Mouse (Mus musculus) hindbrain, embryonic 12.5 days (tissue): ENCODE results near the gene Foxn4. TPM values are rescaled to one million over a fixed set of nuclear protein-coding genes. Genes with fewer than 3 reads are reported as not detected.

ENCODE experiments used
- ATAC-seq: fragments of 200-750 bp; cut with Nextera tagmentation; 2 replicates; pipeline ENCODE4 v1.8.0; 2017; ENCODE audit warnings: moderate TSS enrichment; ENCODE audit not compliant: low FRiP score
- H3K27ac ChIP-seq: fragments of 300-500 bp; sonication (generic); 2 replicates; pipeline ENCODE4 v1.5.1; 2016; ENCODE audit warnings: mild to moderate bottlenecking
- H3K27me3 ChIP-seq: fragments of 300-500 bp; sonication (generic); 2 replicates; pipeline ENCODE4 v1.6.1; 2016; ENCODE audit warnings: mild to moderate bottlenecking
- H3K36me3 ChIP-seq: fragments of 300-500 bp; sonication (generic); 2 replicates; pipeline ENCODE4 v1.6.1; 2016; ENCODE audit warnings: mild to moderate bottlenecking
- H3K4me1 ChIP-seq: fragments of 300-500 bp; sonication (generic); 2 replicates; pipeline ENCODE4 v1.6.1; 2016
- H3K4me2 ChIP-seq: fragments of 300-500 bp; sonication (generic); replicated peaks from 2 replicates; pipeline ENCODE4 v1.6.1; 2016; ENCODE audit warnings: mild to moderate bottlenecking
- H3K4me3 ChIP-seq: fragments of 300-500 bp; sonication (generic); 2 replicates; pipeline ENCODE4 v1.5.1; 2016; ENCODE audit warnings: mild to moderate bottlenecking
- H3K9ac ChIP-seq: fragments of 300-500 bp; sonication (generic); 2 replicates; pipeline ENCODE4 v1.6.1; 2016; ENCODE audit warnings: mild to moderate bottlenecking, moderate library complexity
- H3K9me3 ChIP-seq: fragments of 300-500 bp; sonication (generic); replicated peaks from 2 replicates; pipeline ENCODE4 v1.6.1; 2016; ENCODE audit warnings: mild to moderate bottlenecking
- WGBS: fragments of 180-500 bp; shearing (Covaris S2); methylation state at CpG from one replicate; pipeline ENCODE4 v1.1.7; 2016; 5-methylcytosine and 5-hydroxymethylcytosine counted together
- polyA plus RNA-seq: library from polyadenylated mRNA; unstranded; fragments of >200 nt; fragmentation: Nextera tagmentation; extraction: Ambion mirVana; gene quantifications from 2 replicates; pipeline ENCODE4 v1.2.1, GENCODE M21; 2016

The Foxn4 gene
- 3.2 and 4.1 TPM in 2 replicates for polyA plus RNA-seq

- Histone ChIP-seq H3K27me3 (peaks cover 100% of the 10 kb centered on the region), H3K9me3 (no peaks in the 10 kb centered on the region), H3K4me2 (peak within 1 kb of the TSS; percentile 62), H3K4me3 (peak within 1 kb of the TSS; percentile 38), H3K4me1 (peaks cover 37% of the 10 kb centered on the region), H3K36me3 (no peaks in the 10 kb centered on the region), H3K27ac (no peak within 1 kb of the TSS), H3K9ac (peak within 1 kb of the TSS; percentile 38; the same call in 1 of the 2 replicates)
- WGBS: 0% methylated on average over 49 of the region's 56 CpGs
- ATAC-seq: 0 out of 2 replicates have a peak, but pooled peaks have one; percentile 35
Measured at GRCm38 (mm10) chr5:114273693-114274402, at the start of gene Foxn4. Gene Foxn4, minus strand, starts transcription at chr5:114273807.

- H3K9me3 ChIP-seq: no peaks in the 10 kb centered on the region
- H3K4me2 ChIP-seq: peak overlapping the region; percentile 30; the same call in 1 of the 2 replicates
- 67% methylated on average over 25 of the region's 25 CpGs for WGBS
- H3K27me3 ChIP-seq: no peaks in the 10 kb centered on the region
- H3K9ac ChIP-seq: no peak overlapping the region
- H3K4me1 ChIP-seq: peaks cover 7% of the 10 kb centered on the region; the same call in 1 of the 2 replicates
- no peak overlapping the region for H3K27ac ChIP-seq
- ATAC-seq: no peak
- H3K36me3 ChIP-seq: no peaks in the 10 kb centered on the region
- H3K4me3 ChIP-seq: no peak overlapping the region
Measured at GRCm38 (mm10) chr5:114323105-114323790, 49.6 kb upstream of the Foxn4 start.

- no peaks in the 10 kb centered on the region for H3K36me3 ChIP-seq
- H3K27ac ChIP-seq: no peak overlapping the region
- no peak overlapping the region for H3K9ac ChIP-seq
- WGBS: 57% methylated on average over 11 of the region's 11 CpGs
- 0 out of 2 replicates have a peak overlapping the region, but pooled peaks have one; percentile 21 for H3K4me2 ChIP-seq
- no peak overlapping the region for H3K4me3 ChIP-seq
- no peaks in the 10 kb centered on the region for H3K9me3 ChIP-seq
- peaks cover 71% of the 10 kb centered on the region for H3K27me3 ChIP-seq
- no peaks in the 10 kb centered on the region for H3K4me1 ChIP-seq
- no peak for ATAC-seq
Measured at GRCm38 (mm10) chr5:114309680-114310036, 36.1 kb upstream of the Foxn4 start.

GRCm38 (mm10) chr5:114308765-114309679, 35.4 kb upstream of the Foxn4 start:
- WGBS: 42% methylated on average over 18 of the region's 18 CpGs
- Histone ChIP-seq H3K4me2 (0 out of 2 replicates have a peak overlapping the region, but pooled peaks have one; percentile 21), H3K27me3 (peaks cover 74% of the 10 kb centered on the region), H3K36me3 (no peaks in the 10 kb centered on the region), H3K27ac (no peak overlapping the region), H3K9me3 (no peaks in the 10 kb centered on the region), H3K9ac (no peak overlapping the region), H3K4me1 (no peaks in the 10 kb centered on the region), H3K4me3 (no peak overlapping the region)
- 0 out of 2 replicates have a peak, but pooled peaks have one; percentile 32 for ATAC-seq

- ATAC-seq: no peak
- H3K4me1 ChIP-seq: no peaks in the 10 kb centered on the region
- 64% methylated on average over 5 of the region's 5 CpGs for WGBS
- H3K27ac ChIP-seq: no peak overlapping the region
- H3K36me3 ChIP-seq: no peaks in the 10 kb centered on the region
- no peak overlapping the region for H3K9ac ChIP-seq
- peaks cover 91% of the 10 kb centered on the region for H3K27me3 ChIP-seq
- no peak overlapping the region for H3K4me2 ChIP-seq
- no peaks in the 10 kb centered on the region for H3K9me3 ChIP-seq
- H3K4me3 ChIP-seq: no peak overlapping the region
Measured at GRCm38 (mm10) chr5:114306496-114306895, 32.9 kb upstream of the Foxn4 start.

GRCm38 (mm10) chr5:114303166-114303565, 29.6 kb upstream of the Foxn4 start:
- H3K36me3 ChIP-seq: no peaks in the 10 kb centered on the region
- H3K4me2 ChIP-seq: no peak overlapping the region
- WGBS: 79% methylated on average over 6 of the region's 6 CpGs
- H3K4me3 ChIP-seq: no peak overlapping the region
- ATAC-seq: no peak
- no peaks in the 10 kb centered on the region for H3K9me3 ChIP-seq
- no peak overlapping the region for H3K27ac ChIP-seq
- peaks cover 20% of the 10 kb centered on the region for H3K4me1 ChIP-seq
- no peak overlapping the region for H3K9ac ChIP-seq
- peaks cover 82% of the 10 kb centered on the region for H3K27me3 ChIP-seq

GRCm38 (mm10) chr5:114299883-114300610, 26.4 kb upstream of the Foxn4 start:
- no peak overlapping the region for H3K9ac ChIP-seq
- H3K4me1 ChIP-seq: peaks cover 29% of the 10 kb centered on the region
- no peak for ATAC-seq
- H3K4me2 ChIP-seq: peak overlapping the region; percentile 9; the same call in 1 of the 2 replicates
- H3K27me3 ChIP-seq: peaks cover 81% of the 10 kb centered on the region
- H3K9me3 ChIP-seq: no peaks in the 10 kb centered on the region
- 50% methylated on average over 24 of the region's 24 CpGs for WGBS
- H3K27ac ChIP-seq: no peak overlapping the region
- no peak overlapping the region for H3K4me3 ChIP-seq
- H3K36me3 ChIP-seq: no peaks in the 10 kb centered on the region

- ATAC-seq: peak; percentile 76
- no peak overlapping the region for H3K9ac ChIP-seq
- 31% methylated on average over 22 of the region's 22 CpGs for WGBS
- H3K4me3 ChIP-seq: no peak overlapping the region
- H3K9me3 ChIP-seq: no peaks in the 10 kb centered on the region
- no peaks in the 10 kb centered on the region for H3K36me3 ChIP-seq
- peaks cover 80% of the 10 kb centered on the region for H3K27me3 ChIP-seq
- peak overlapping the region; percentile 53 for H3K27ac ChIP-seq
- peak overlapping the region; percentile 9; the same call in 1 of the 2 replicates for H3K4me2 ChIP-seq
- peaks cover 29% of the 10 kb centered on the region for H3K4me1 ChIP-seq
Measured at GRCm38 (mm10) chr5:114299156-114299855, 25.7 kb upstream of the Foxn4 start.

GRCm38 (mm10) chr5:114298212-114298894, 24.7 kb upstream of the Foxn4 start:
- H3K4me1 ChIP-seq: peaks cover 31% of the 10 kb centered on the region

GRCm38 (mm10) chr5:114296693-114297631, 23.4 kb upstream of the Foxn4 start:
- Histone ChIP-seq H3K9ac (no peak overlapping the region), H3K27me3 (peaks cover 80% of the 10 kb centered on the region), H3K4me3 (no peak overlapping the region), H3K4me2 (no peak overlapping the region), H3K27ac (no peak overlapping the region), H3K4me1 (peaks cover 35% of the 10 kb centered on the region), H3K36me3 (no peaks in the 10 kb centered on the region), H3K9me3 (no peaks in the 10 kb centered on the region)
- 29% methylated on average over 22 of the region's 22 CpGs for WGBS
- no peak for ATAC-seq

More at GRCm38 (mm10) chr5:114298212-114298894, 24.7 kb upstream of the Foxn4 start:
- Histone ChIP-seq H3K4me3 (no peak overlapping the region), H3K27me3 (peaks cover 80% of the 10 kb centered on the region), H3K4me2 (no peak overlapping the region), H3K9ac (no peak overlapping the region), H3K9me3 (no peaks in the 10 kb centered on the region), H3K27ac (peak overlapping the region; percentile 53), H3K36me3 (no peaks in the 10 kb centered on the region)
- ATAC-seq: 0 out of 2 replicates have a peak, but pooled peaks have one; percentile 52
- 59% methylated on average over 18 of the region's 18 CpGs for WGBS
